Mouse (Mus musculus) WW6 (cell line): ENCODE data around the gene BC016579.

Experiments
- DNase-seq: peaks from one replicate; pipeline ENCODE4 v3.0.0-alpha.2; 2013; ENCODE audit warnings: low read depth, low spot score

The BC016579 gene

DNA sequence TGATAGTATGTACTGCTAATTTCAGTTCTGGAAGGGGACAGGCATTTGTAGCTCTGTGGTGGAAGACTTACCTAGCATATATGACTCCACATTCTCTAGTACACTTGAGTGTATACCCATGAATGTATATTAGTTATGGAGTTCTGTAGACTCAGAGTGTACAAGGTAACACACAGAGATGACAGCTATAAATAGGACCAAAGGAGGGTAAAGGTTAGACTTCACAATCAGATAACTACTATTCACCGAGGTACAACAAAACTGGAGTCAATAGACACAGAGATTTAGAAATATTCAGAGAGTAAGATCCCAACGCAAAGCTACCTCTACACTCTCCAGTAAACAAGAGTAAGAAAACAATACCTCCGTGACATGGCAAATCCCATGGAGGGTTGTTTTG, 9.9 kb downstream of the BC016579 start:
- no peak for DNase-seq

- DNase-seq = no peak
These were observed 12.6 kb downstream of the BC016579 start for GRCm38 (mm10) chr16:45641301-45641700.

DNA sequence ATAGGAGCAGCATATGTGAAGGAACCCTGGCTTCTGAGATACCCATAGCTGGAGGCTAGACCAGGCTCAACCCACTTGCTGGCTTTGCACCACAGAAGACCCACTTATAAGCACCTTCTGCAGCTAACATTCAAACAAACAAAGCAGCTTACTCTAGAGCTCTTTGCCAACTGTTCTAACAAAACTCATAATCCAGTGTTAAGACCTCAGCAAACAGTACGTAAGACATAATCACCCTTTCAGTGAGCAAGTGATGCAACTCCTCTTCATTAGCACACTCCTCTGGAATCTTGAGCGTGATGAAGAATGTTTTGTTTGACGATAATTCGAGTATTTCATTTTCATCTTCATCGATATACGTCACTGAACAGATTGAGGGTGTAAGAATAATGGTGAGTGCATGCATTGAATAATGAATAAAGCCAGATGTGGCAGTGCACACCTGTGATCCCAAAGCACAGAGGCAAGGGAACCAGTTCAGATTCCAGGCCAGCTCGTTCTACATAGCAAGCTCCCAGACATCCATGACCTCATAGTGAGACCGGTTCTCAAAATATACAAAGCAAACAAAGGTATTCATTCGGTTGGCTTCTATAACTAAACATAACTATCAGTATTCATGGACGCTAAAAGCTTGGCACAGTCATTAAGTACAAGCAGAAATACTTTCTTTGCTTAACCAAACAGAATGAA, 13.7 kb downstream of the BC016579 start:
- no peak for DNase-seq

GRCm38 (mm10) chr16:45635826-45636225, 18.0 kb downstream of the BC016579 start:
- no peak for DNase-seq

DNA sequence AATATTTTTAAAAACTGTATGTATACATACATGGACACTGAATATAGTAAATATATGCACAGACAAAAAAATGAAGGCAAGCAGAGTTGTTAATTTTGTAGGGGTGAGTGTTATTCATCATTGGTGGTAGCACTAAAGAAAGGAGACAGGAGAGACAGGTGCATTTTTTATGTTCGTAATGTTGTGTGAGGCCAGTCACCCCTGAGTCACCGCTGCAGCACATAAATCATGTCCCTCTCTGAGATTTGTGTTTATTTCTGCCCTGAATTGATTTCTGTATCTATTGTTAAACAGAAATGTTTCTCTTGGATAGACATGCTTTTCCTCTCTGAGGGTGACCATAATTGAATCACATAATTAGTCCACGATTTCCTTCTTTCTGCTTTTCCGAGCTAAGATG, 21.4 kb downstream of the BC016579 start:
- no peak for DNase-seq

DNA sequence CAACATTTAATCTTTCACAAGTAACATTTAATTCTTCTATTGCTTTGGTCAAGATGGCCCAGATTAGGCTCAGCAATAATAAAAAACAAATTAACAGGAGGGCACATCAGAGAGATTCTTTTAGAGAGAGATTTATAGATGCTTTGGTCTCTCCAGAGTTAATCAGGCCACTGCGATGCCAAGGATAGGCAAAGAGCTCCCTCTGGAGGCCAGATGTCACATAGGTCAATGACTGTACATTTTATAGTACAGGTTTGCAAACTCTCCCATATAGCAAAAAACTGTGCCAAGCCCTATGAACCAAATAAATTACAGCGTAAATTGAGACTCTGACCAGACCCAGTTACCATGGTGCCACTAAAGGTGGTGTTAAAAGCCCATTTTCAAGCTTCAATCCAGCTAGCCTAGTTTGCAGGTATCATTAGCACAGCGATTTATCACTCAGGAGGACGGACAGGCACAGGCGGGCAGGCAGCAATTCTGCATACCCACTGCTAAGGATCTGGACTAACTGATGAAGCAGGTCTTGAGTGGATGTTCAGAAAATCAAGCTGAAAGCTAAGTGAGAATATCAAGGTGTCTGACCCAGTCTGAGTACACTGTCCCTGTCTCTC, 23.4 kb downstream of the BC016579 start:
- no peak for DNase-seq

DNA sequence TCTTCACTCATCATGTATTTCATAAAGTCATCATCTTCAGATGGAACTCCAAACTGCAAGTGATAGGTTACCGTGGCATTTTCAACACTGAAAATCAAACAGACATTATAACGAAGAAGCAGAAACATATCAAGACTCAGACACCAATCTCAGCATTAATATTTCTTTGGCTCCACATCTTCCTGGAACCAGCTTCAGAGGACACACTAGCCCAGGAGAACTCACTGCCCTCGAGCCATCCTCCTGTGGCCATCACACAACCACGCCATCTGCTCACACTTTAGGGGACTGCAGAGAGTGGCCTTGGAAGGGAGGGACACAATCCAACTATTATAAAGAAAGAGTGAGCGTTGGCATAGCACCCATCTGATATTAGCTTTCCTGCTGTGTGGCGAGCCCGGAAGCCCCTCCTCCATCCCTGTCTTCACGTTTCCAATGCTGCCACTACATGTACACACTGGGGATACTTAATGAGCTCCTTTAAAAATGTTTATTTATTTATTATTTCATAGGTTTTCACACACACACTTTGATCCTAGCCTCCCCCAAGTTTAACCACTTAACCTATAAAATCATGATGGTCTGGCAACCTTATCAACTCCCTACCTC, 24.3 kb downstream of the BC016579 start:
- DNase-seq = no peak

- DNase-seq = no peak
These were observed 28.5 kb downstream of the BC016579 start for GRCm38 (mm10) chr16:45625342-45625741.

- DNase-seq = no peak
These were observed 29.1 kb downstream of the BC016579 start for GRCm38 (mm10) chr16:45624791-45625190.

GRCm38 (mm10) chr16:45623230-45623629, 30.6 kb downstream of the BC016579 start:
- no peak for DNase-seq

- no peak for DNase-seq
These were observed 34.0 kb downstream of the BC016579 start for GRCm38 (mm10) chr16:45619751-45620375.

DNA sequence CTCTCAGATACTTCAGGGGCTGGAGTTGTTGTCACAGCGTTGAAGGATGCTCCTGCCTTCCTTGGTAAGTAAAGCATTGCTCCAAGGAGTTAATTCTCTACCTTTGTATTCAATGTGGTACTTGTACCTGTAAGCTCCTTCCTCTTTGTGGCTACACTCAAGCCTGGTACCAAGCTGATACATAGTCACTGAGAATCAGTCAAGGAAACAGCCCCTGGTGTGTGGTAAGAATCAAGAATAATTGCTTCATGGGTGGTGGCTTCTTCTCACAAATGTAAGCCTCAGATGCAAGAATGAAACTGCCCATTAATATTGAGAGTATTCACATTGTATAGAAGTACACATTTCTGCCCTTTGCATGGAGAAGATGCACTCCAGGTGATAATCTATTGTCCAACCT, 37.9 kb downstream of the BC016579 start:
- no peak for DNase-seq

DNA sequence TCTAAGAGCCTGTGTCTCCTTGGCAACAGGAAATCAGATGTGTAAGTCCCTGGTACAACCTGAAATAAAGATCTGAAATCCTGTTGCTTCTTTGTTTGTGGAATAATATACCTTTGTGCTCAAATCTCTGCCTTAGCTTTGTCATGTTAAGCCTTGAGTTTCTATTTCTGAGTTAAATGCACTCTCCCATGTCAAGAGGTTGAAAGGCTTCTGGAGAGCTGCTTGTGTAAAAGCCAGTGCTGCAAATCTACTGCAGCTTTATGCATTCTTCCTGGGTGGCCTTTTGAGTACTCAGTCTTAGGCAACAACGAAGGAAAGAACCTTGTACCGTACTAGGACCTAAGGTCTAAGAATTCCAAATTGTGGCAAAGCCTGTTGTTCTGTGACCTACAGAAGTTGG, 40.6 kb downstream of the BC016579 start:
- DNase-seq = no peak

GRCm38 (mm10) chr16:45610267-45610666, 43.6 kb downstream of the BC016579 start, which contains the start of gene Gcsam:
Gene Gcsam, plus strand, starts transcription at chr16:45610380.
- DNase-seq = no peak

DNA sequence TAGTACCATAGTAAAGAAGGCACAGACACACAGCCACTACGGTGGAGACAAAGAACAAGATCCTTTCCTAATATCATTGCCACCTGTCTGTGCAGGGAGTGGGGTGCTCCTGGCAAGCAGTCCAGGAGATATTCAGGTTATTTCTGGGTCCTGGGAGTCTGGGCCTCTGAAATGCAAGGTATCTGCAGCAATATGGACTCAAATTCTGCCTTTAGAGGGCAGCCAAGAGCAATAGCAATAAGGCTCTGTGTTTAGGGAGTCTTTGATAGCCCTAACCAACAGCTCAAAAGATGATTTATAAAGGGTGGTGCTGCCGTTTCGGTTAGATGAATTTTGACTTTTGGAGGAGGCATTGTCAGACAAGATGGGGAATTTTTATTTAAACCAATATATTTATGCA, 44.6 kb downstream of the BC016579 start:
- DNase-seq = no peak

GRCm38 (mm10) chr16:45608481-45608954, 45.4 kb downstream of the BC016579 start:
- no peak for DNase-seq

GRCm38 (mm10) chr16:45595494-45595893, 58.4 kb downstream of the BC016579 start:
- no peak for DNase-seq

DNA sequence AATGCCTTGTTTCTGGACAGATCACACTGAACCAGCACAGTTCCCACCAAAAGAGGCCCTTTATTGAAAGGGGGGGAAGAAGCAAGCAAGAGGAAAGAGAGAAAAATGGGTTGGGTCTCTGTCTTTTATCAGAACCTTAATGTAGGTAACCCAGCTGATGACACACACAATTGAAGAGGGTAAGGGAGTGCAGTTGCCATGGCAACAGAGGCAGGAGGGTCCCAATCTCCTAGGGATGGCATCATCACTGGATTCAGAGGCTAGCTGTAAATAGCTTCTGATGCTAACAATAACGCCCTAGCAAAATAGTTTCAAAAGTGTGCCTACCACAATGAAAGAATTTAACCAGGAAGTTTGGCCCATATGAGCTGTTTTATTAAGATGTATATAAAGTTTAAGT, 60.2 kb downstream of the BC016579 start:
- DNase-seq = no peak

GRCm38 (mm10) chr16:45582512-45582911, 71.4 kb downstream of the BC016579 start:
- no peak for DNase-seq

DNA sequence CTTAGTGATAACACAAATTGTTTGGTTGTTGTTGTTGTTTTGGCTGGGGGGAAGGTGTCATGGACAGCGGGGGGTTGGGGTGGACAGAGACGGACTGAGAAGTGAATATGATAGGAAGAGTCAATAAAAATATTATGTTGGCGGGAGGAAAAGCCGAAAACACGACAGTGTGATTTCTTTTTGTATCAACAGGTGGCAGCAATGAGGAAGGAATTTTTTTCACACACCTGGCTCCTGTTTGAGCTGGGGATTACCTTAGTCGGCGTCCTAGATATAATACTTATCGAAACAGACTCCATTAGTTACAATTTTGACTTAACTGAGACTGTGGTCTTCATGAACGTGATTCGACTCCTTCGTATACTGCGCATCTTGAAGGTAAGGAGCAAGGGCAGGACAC, 74.0 kb downstream of the BC016579 start:
- no peak for DNase-seq
